Mouse (Mus musculus): ENCODE measurements around the gene Krtap4-13. TPM values are rescaled to one million over a fixed set of nuclear protein-coding genes. Genes with fewer than 3 reads are reported as not detected.

Krtap4-13 gene
- polyA plus RNA-seq (2014; fragmentation: Illumina TruSeq; extraction: RNeasy Lipid Tissue Mini Kit (QIAGEN cat#74804); ENCODE audit: low read depth, low replicate concordance), result not detected

GRCm38 (mm10) chr11:99809792-99810191 lies at the start of gene Krtap4-13:
TSS of gene Krtap4-13 (minus strand) at chr11:99809892.

GRCm38 (mm10) chr11:99857617-99858016 lies 47.9 kb upstream of the Krtap4-13 start, which contains the start of gene Gm11568:
TSS of gene Gm11568 (plus strand) at chr11:99857917.

GRCm38 (mm10) chr11:99851508-99851907 lies 41.8 kb upstream of the Krtap4-13 start, which contains the start of gene Krtap4-16:
TSS of gene Krtap4-16 (minus strand) at chr11:99851608.

GRCm38 (mm10) chr11:99837966-99838365 lies 28.3 kb upstream of the Krtap4-13 start, which contains the start of gene 2300003K06Rik:
TSS of gene 2300003K06Rik (minus strand) at chr11:99838066.

GRCm38 (mm10) chr11:99815566-99815965 lies 5.9 kb upstream of the Krtap4-13 start, which contains the start of gene Gm11564:
TSS of gene Gm11564 (minus strand) at chr11:99815666.

GRCm38 (mm10) chr11:99804346-99804745 lies 5.3 kb downstream of the Krtap4-13 start, which contains the start of gene Gm11554:
TSS of gene Gm11554 (minus strand) at chr11:99804446.

GRCm38 (mm10) chr11:99798832-99799231 lies 10.9 kb downstream of the Krtap4-13 start, which contains the start of gene Gm11569:
TSS of gene Gm11569 (minus strand) at chr11:99798932.

GRCm38 (mm10) chr11:99793367-99793766 lies 16.3 kb downstream of the Krtap4-13 start, which contains the start of gene Gm11596:
TSS of gene Gm11596 (minus strand) at chr11:99793467.

GRCm38 (mm10) chr11:99784900-99785299 lies 24.8 kb downstream of the Krtap4-13 start, which contains the start of gene Krtap4-9:
TSS of gene Krtap4-9 (plus strand) at chr11:99785200.

GRCm38 (mm10) chr11:99780604-99781003 lies 29.1 kb downstream of the Krtap4-13 start, which contains the start of gene Krtap4-8:
TSS of gene Krtap4-8 (minus strand) at chr11:99780704.

GRCm38 (mm10) chr11:99772813-99773212 lies 36.9 kb downstream of the Krtap4-13 start, which contains the start of gene Gm11595:
TSS of gene Gm11595 (minus strand) at chr11:99772913.

Other genes with a start within 250 kb of the Krtap4-13 start
- gene Krtap3-1, start 243.3 kb downstream of the Krtap4-13 start, polyA plus RNA-seq (2014; fragmentation: Illumina TruSeq; extraction: RNeasy Lipid Tissue Mini Kit (QIAGEN cat#74804); ENCODE audit: low read depth, low replicate concordance), result not detected
- gene Krtap1-5, start 228.9 kb downstream of the Krtap4-13 start, polyA plus RNA-seq (2014; fragmentation: Illumina TruSeq; extraction: RNeasy Lipid Tissue Mini Kit (QIAGEN cat#74804); ENCODE audit: low read depth, low replicate concordance), result not detected
- not detected for gene Krtap1-4, start 226.2 kb downstream of the Krtap4-13 start, polyA plus RNA-seq (2014; fragmentation: Illumina TruSeq; extraction: RNeasy Lipid Tissue Mini Kit (QIAGEN cat#74804); ENCODE audit: low read depth, low replicate concordance)
- gene Krtap1-3, start 218.6 kb downstream of the Krtap4-13 start, polyA plus RNA-seq (2014; fragmentation: Illumina TruSeq; extraction: RNeasy Lipid Tissue Mini Kit (QIAGEN cat#74804); ENCODE audit: low read depth, low replicate concordance), result not detected
- gene Krtap9-3, start 211.8 kb downstream of the Krtap4-13 start, polyA plus RNA-seq (2014; fragmentation: Illumina TruSeq; extraction: RNeasy Lipid Tissue Mini Kit (QIAGEN cat#74804); ENCODE audit: low read depth, low replicate concordance), result not detected
- gene Gm11938, start 206.6 kb downstream of the Krtap4-13 start, polyA plus RNA-seq (2014; fragmentation: Illumina TruSeq; extraction: RNeasy Lipid Tissue Mini Kit (QIAGEN cat#74804); ENCODE audit: low read depth, low replicate concordance), result not detected
- not detected for gene Gm11937, start 199.7 kb downstream of the Krtap4-13 start, polyA plus RNA-seq (2014; fragmentation: Illumina TruSeq; extraction: RNeasy Lipid Tissue Mini Kit (QIAGEN cat#74804); ENCODE audit: low read depth, low replicate concordance)
- gene Krtap2-4, start 195.0 kb downstream of the Krtap4-13 start, polyA plus RNA-seq (2014; fragmentation: Illumina TruSeq; extraction: RNeasy Lipid Tissue Mini Kit (QIAGEN cat#74804); ENCODE audit: low read depth, low replicate concordance), result not detected
- not detected for gene Gm11562, start 189.5 kb downstream of the Krtap4-13 start, polyA plus RNA-seq (2014; fragmentation: Illumina TruSeq; extraction: RNeasy Lipid Tissue Mini Kit (QIAGEN cat#74804); ENCODE audit: low read depth, low replicate concordance)
- gene Krtap4-1, start 181.7 kb downstream of the Krtap4-13 start, polyA plus RNA-seq (2014; fragmentation: Illumina TruSeq; extraction: RNeasy Lipid Tissue Mini Kit (QIAGEN cat#74804); ENCODE audit: low read depth, low replicate concordance), result not detected
- not detected for gene Krtap4-2, start 174.8 kb downstream of the Krtap4-13 start, polyA plus RNA-seq (2014; fragmentation: Illumina TruSeq; extraction: RNeasy Lipid Tissue Mini Kit (QIAGEN cat#74804); ENCODE audit: low read depth, low replicate concordance)
- gene Krtap4-7, start 165.8 kb downstream of the Krtap4-13 start, polyA plus RNA-seq (2014; fragmentation: Illumina TruSeq; extraction: RNeasy Lipid Tissue Mini Kit (QIAGEN cat#74804); ENCODE audit: low read depth, low replicate concordance), result not detected
- not detected for gene Gm11555, start 159.7 kb downstream of the Krtap4-13 start, polyA plus RNA-seq (2014; fragmentation: Illumina TruSeq; extraction: RNeasy Lipid Tissue Mini Kit (QIAGEN cat#74804); ENCODE audit: low read depth, low replicate concordance)
- not detected for gene Gm11563, start 150.9 kb downstream of the Krtap4-13 start, polyA plus RNA-seq (2014; fragmentation: Illumina TruSeq; extraction: RNeasy Lipid Tissue Mini Kit (QIAGEN cat#74804); ENCODE audit: low read depth, low replicate concordance)
- not detected for gene Krtap4-6, start 143.9 kb downstream of the Krtap4-13 start, polyA plus RNA-seq (2014; fragmentation: Illumina TruSeq; extraction: RNeasy Lipid Tissue Mini Kit (QIAGEN cat#74804); ENCODE audit: low read depth, low replicate concordance)
- gene Gm14190, start 119.2 kb downstream of the Krtap4-13 start, polyA plus RNA-seq (2014; fragmentation: Illumina TruSeq; extraction: RNeasy Lipid Tissue Mini Kit (QIAGEN cat#74804); ENCODE audit: low read depth, low replicate concordance), result not detected
- gene Gm14180, start 75.6 kb downstream of the Krtap4-13 start, polyA plus RNA-seq (2014; fragmentation: Illumina TruSeq; extraction: RNeasy Lipid Tissue Mini Kit (QIAGEN cat#74804); ENCODE audit: low read depth, low replicate concordance), result not detected
- gene Gm11595, start 37.0 kb downstream of the Krtap4-13 start, polyA plus RNA-seq (2014; fragmentation: Illumina TruSeq; extraction: RNeasy Lipid Tissue Mini Kit (QIAGEN cat#74804); ENCODE audit: low read depth, low replicate concordance), result not detected
- gene Krtap4-8, start 29.2 kb downstream of the Krtap4-13 start, polyA plus RNA-seq (2014; fragmentation: Illumina TruSeq; extraction: RNeasy Lipid Tissue Mini Kit (QIAGEN cat#74804); ENCODE audit: low read depth, low replicate concordance), result not detected
- not detected for gene Krtap4-9, start 24.7 kb downstream of the Krtap4-13 start, polyA plus RNA-seq (2014; fragmentation: Illumina TruSeq; extraction: RNeasy Lipid Tissue Mini Kit (QIAGEN cat#74804); ENCODE audit: low read depth, low replicate concordance)
- gene Gm11596, start 16.4 kb downstream of the Krtap4-13 start, polyA plus RNA-seq (2014; fragmentation: Illumina TruSeq; extraction: RNeasy Lipid Tissue Mini Kit (QIAGEN cat#74804); ENCODE audit: low read depth, low replicate concordance), result not detected
- not detected for gene Gm11569, start 11.0 kb downstream of the Krtap4-13 start, polyA plus RNA-seq (2014; fragmentation: Illumina TruSeq; extraction: RNeasy Lipid Tissue Mini Kit (QIAGEN cat#74804); ENCODE audit: low read depth, low replicate concordance)
- gene Gm11554, start 5.4 kb downstream of the Krtap4-13 start, polyA plus RNA-seq (2014; fragmentation: Illumina TruSeq; extraction: RNeasy Lipid Tissue Mini Kit (QIAGEN cat#74804); ENCODE audit: low read depth, low replicate concordance), result not detected
- not detected for gene Gm11564, start 5.8 kb upstream of the Krtap4-13 start, polyA plus RNA-seq (2014; fragmentation: Illumina TruSeq; extraction: RNeasy Lipid Tissue Mini Kit (QIAGEN cat#74804); ENCODE audit: low read depth, low replicate concordance)
- not detected for gene 2300003K06Rik, start 28.2 kb upstream of the Krtap4-13 start, polyA plus RNA-seq (2014; fragmentation: Illumina TruSeq; extraction: RNeasy Lipid Tissue Mini Kit (QIAGEN cat#74804); ENCODE audit: low read depth, low replicate concordance)
- gene Krtap4-16, start 41.7 kb upstream of the Krtap4-13 start, polyA plus RNA-seq (2014; fragmentation: Illumina TruSeq; extraction: RNeasy Lipid Tissue Mini Kit (QIAGEN cat#74804); ENCODE audit: low read depth, low replicate concordance), result not detected
- not detected for gene Gm11568, start 48.0 kb upstream of the Krtap4-13 start, polyA plus RNA-seq (2014; fragmentation: Illumina TruSeq; extraction: RNeasy Lipid Tissue Mini Kit (QIAGEN cat#74804); ENCODE audit: low read depth, low replicate concordance)
- gene Gm11559, start 54.6 kb upstream of the Krtap4-13 start, polyA plus RNA-seq (2014; fragmentation: Illumina TruSeq; extraction: RNeasy Lipid Tissue Mini Kit (QIAGEN cat#74804); ENCODE audit: low read depth, low replicate concordance), result not detected
- gene Krtap9-1, start 63.5 kb upstream of the Krtap4-13 start, polyA plus RNA-seq (2014; fragmentation: Illumina TruSeq; extraction: RNeasy Lipid Tissue Mini Kit (QIAGEN cat#74804); ENCODE audit: low read depth, low replicate concordance), result not detected
- not detected for gene Gm11567, start 69.3 kb upstream of the Krtap4-13 start, polyA plus RNA-seq (2014; fragmentation: Illumina TruSeq; extraction: RNeasy Lipid Tissue Mini Kit (QIAGEN cat#74804); ENCODE audit: low read depth, low replicate concordance)
- gene Krtap31-1, start 98.0 kb upstream of the Krtap4-13 start, polyA plus RNA-seq (2014; fragmentation: Illumina TruSeq; extraction: RNeasy Lipid Tissue Mini Kit (QIAGEN cat#74804); ENCODE audit: low read depth, low replicate concordance), result not detected
- not detected for gene Gm11565, start 104.9 kb upstream of the Krtap4-13 start, polyA plus RNA-seq (2014; fragmentation: Illumina TruSeq; extraction: RNeasy Lipid Tissue Mini Kit (QIAGEN cat#74804); ENCODE audit: low read depth, low replicate concordance)
- gene Krtap31-2, start 126.4 kb upstream of the Krtap4-13 start, polyA plus RNA-seq (2014; fragmentation: Illumina TruSeq; extraction: RNeasy Lipid Tissue Mini Kit (QIAGEN cat#74804); ENCODE audit: low read depth, low replicate concordance), result not detected
- not detected for gene Krtap9-5, start 138.6 kb upstream of the Krtap4-13 start, polyA plus RNA-seq (2014; fragmentation: Illumina TruSeq; extraction: RNeasy Lipid Tissue Mini Kit (QIAGEN cat#74804); ENCODE audit: low read depth, low replicate concordance)
- not detected for gene Krtap29-1, start 169.2 kb upstream of the Krtap4-13 start, polyA plus RNA-seq (2014; fragmentation: Illumina TruSeq; extraction: RNeasy Lipid Tissue Mini Kit (QIAGEN cat#74804); ENCODE audit: low read depth, low replicate concordance)
- gene Krtap16-1, start 176.7 kb upstream of the Krtap4-13 start, polyA plus RNA-seq (2014; fragmentation: Illumina TruSeq; extraction: RNeasy Lipid Tissue Mini Kit (QIAGEN cat#74804); ENCODE audit: low read depth, low replicate concordance), result not detected
- not detected for gene Krtap17-1, start 184.1 kb upstream of the Krtap4-13 start, polyA plus RNA-seq (2014; fragmentation: Illumina TruSeq; extraction: RNeasy Lipid Tissue Mini Kit (QIAGEN cat#74804); ENCODE audit: low read depth, low replicate concordance)
- gene Krt33a, start 206.3 kb upstream of the Krtap4-13 start, polyA plus RNA-seq (2014; fragmentation: Illumina TruSeq; extraction: RNeasy Lipid Tissue Mini Kit (QIAGEN cat#74804); ENCODE audit: low read depth, low replicate concordance), result not detected
- not detected for gene Krt33b, start 220.0 kb upstream of the Krtap4-13 start, polyA plus RNA-seq (2014; fragmentation: Illumina TruSeq; extraction: RNeasy Lipid Tissue Mini Kit (QIAGEN cat#74804); ENCODE audit: low read depth, low replicate concordance)
- not detected for gene Krt34, start 231.7 kb upstream of the Krtap4-13 start, polyA plus RNA-seq (2014; fragmentation: Illumina TruSeq; extraction: RNeasy Lipid Tissue Mini Kit (QIAGEN cat#74804); ENCODE audit: low read depth, low replicate concordance)
- not detected for gene Krt31, start 240.7 kb upstream of the Krtap4-13 start, polyA plus RNA-seq (2014; fragmentation: Illumina TruSeq; extraction: RNeasy Lipid Tissue Mini Kit (QIAGEN cat#74804); ENCODE audit: low read depth, low replicate concordance)